Mouse (Mus musculus) gastrocnemius, postnatal 25 days (tissue): ENCODE data around the gene Gna13. TPM values are rescaled to one million over a fixed set of nuclear protein-coding genes. Genes with fewer than 3 reads are reported as not detected.
"Not testable (repeated sequence)": the region's sequence is repeated elsewhere in the genome, so short reads cannot be mapped to it uniquely, and the experiment has no call there.

ENCODE experiments used
- DNase-seq: peaks from one replicate; pipeline ENCODE4 v3.0.0; 2022
- long read RNA-seq, 2 experiments: library from polyadenylated mRNA; stranded (forward); transcript quantifications; one replicate each; pipeline ENCODE4 v2.0.0; 2021
- total RNA-seq, 2 experiments: library from RNA; stranded (reverse); gene quantifications; 1 replicate in 1 of 2; 2 replicates in 1 of 2; pipeline ENCODE4 v1.2.3; 2021

Gene Gna13
- total RNA-seq: 10 to 100 TPM; 24.2 to 25.3 TPM
- long read RNA-seq, experiment 1, full-length matches to known transcripts: 26 of 30 reads
- long read RNA-seq, experiment 1, partial matches to known transcripts: 1 of 30 reads
- long read RNA-seq, experiment 1, other reads (novel, unspliced or antisense): 3 of 30 reads
- long read RNA-seq, experiment 2, full-length matches to known transcripts: 21 of 24 reads
- long read RNA-seq, experiment 2, partial matches to known transcripts: 2 of 24 reads
- long read RNA-seq, experiment 2, other reads (novel, unspliced or antisense): 1 of 24 reads

- DNase-seq: peak; percentile 94
Measured at GRCm38 (mm10) chr11:109362463-109363190, at the start of gene Gna13. TSS of gene Gna13 (plus strand) at chr11:109362831.

- no peak for DNase-seq
Measured at GRCm38 (mm10) chr11:109316921-109317320, 45.7 kb upstream of the Gna13 start.

DNA sequence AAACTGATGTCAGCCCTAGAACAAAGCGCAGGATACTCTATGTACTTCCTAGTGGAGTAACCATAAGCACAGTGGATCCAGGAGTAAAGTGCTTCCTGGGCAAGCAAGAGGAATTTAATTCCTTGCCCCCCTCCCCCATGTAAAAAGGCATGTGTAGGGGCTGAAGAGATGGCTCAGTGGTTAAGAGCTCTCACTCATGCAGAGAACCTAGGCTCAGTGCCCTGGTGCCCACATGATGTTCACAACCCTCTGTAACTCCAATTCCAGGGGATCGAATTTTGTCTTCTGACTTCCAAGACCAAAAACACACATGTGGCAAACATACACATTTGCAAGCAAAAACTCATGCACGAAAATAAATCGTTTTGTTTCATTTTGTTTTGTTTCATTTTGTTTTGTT is 43.2 kb upstream of the Gna13 start:
- DNase-seq: no peak

GRCm38 (mm10) chr11:109319946-109320345 is 42.7 kb upstream of the Gna13 start:
- no peak for DNase-seq

GRCm38 (mm10) chr11:109320361-109320933 is 42.2 kb upstream of the Gna13 start:
- no peak for DNase-seq

- no peak for DNase-seq
Measured at GRCm38 (mm10) chr11:109326270-109326669, 36.4 kb upstream of the Gna13 start.

GRCm38 (mm10) chr11:109327381-109327780 is 35.2 kb upstream of the Gna13 start:
- DNase-seq: no peak

DNA sequence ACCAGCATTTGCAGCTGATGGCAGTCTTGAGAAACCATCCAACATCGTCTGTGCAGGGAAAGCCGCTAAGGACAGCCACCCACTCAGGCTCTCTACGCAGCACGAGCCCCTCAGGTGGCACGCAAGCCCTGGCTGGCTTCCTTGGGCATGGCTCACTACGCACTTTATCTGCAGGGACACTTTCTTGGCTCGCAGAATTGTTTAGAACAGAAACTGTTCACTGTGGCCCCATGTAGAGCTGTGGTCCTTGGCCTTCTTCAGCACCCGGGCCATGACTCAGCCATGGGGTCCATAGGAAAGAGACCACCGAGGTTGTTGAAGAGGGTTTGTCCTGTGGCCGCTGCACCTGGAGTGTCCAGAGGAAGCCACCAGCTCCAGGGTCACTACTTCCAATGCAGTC is 34.7 kb upstream of the Gna13 start:
- no peak for DNase-seq

GRCm38 (mm10) chr11:109329331-109329730 is 33.3 kb upstream of the Gna13 start:
- DNase-seq: no peak

GRCm38 (mm10) chr11:109330706-109331393 is 31.8 kb upstream of the Gna13 start:
- no peak for DNase-seq

GRCm38 (mm10) chr11:109331424-109331824 is 31.2 kb upstream of the Gna13 start:
- DNase-seq: peak; percentile 89

DNA sequence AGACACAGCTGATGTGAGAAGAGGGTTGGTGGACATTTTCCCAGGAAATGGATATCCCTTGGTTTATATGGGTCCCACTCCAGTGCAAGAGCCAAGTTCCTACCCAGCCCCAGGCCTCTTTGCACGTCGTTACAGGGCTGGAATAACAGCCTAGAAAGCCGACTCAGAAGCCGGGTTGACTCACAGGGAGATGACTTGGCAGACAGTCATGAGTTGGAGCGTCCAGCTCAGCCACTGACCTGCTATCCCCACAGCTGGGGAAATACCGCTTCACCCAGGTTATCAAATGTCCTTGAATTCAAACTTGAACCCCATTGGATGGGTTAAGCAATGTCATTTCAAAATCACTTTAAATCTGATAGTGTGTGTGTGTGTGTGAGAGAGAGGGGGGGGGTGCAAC is 29.9 kb upstream of the Gna13 start:
- DNase-seq: peak; percentile 64

GRCm38 (mm10) chr11:109334773-109335172 is 27.9 kb upstream of the Gna13 start:
- DNase-seq: no peak

DNA sequence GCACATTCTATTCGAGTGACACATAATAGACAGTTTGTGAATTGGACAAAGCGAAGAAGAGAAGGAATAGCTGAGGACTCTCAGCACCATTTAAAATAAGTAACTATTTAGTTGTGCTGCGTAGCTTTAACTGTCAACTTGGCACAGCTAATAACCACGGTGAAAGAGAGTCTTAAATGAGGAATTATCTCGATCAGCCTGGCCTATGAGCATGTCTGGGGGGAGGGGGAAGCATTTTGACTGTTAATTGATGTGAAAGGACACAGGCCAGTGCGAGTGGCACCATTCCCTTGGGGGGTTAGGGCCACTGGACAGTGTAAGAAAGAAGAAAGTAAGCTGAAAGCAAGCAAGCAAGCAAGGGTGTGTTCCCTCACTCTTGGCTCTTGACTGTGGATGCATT is 26.7 kb upstream of the Gna13 start:
- DNase-seq: no peak

DNA sequence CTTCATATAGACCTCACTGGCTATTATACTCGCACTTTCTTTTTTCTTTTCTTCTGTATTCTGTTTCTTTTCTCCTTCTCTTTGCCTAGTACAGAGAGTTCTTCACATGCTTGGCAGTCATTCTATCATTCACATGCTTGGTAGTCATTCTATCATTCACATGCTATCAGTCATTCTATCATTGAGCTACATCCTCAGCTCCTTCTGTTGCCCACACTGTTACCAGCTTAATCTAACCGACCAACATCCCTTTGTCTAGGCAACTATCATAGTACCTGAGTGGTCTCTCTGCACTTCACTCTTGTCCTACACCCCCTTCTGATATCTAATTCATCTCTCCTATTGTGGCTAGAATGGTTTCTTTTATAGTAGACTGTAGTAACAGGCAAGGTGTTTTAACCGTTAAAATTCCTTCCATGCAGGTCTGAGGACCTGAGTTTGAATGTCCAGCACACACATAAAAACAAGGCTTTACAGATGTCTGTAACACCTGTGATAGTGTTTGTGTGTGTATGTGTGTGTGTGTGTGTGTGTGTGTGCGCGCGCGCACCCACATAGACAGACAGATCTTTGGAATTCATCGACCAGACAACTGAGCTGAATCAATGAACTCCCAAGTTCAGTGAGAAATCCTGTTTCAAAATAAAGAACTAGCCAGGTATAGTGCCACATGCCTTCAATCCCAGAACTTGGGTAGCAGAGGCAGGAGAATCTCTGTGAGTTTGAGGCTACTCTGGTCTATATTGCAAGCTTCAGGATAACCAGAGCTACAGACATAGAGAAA is 23.3 kb upstream of the Gna13 start:
- no peak for DNase-seq

- no peak for DNase-seq
Measured at GRCm38 (mm10) chr11:109340541-109340940, 22.1 kb upstream of the Gna13 start.

DNA sequence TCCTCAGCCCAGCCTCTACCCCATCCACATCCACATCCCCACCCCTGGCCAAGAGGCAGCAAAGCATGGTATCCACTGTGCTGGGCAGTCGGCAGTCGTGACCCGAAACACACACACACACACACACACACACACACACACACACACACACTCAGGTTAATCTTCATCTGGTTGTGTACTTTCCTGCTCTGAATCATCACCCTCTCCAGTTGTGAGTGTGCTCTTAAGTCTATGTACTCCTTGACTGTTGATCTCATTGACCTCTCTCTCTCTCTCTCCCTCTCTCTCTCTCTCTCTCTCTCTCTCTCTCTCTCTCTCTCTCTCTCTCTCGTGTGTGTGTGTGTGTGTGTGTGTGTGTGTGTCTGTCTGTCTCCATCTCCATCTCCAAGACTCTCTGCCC is 20.0 kb upstream of the Gna13 start:
- DNase-seq: not testable (repeated sequence)

DNA sequence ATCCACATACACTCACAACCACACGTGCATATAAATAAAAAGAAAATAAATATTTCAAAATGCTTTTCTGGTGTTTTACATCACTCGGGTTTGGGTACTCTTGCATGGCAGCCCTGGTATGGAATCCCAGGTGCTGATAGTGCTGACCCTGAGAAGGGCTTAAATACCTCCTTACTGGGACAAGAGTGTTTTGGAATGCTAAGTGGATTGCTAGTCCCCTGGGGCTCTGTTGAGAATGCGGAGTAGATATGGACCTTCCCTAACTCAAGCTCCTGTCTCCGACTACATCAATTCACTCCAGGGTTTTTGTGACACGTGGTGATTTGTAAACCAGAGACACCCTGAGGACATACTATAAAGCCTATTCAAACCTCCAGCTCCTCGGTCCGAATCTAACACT is 19.1 kb upstream of the Gna13 start:
- DNase-seq: no peak

GRCm38 (mm10) chr11:109343991-109344599 is 18.5 kb upstream of the Gna13 start:
- DNase-seq: peak; percentile 33

GRCm38 (mm10) chr11:109347242-109347959 is 15.2 kb upstream of the Gna13 start:
- peak; percentile 86 for DNase-seq

DNA sequence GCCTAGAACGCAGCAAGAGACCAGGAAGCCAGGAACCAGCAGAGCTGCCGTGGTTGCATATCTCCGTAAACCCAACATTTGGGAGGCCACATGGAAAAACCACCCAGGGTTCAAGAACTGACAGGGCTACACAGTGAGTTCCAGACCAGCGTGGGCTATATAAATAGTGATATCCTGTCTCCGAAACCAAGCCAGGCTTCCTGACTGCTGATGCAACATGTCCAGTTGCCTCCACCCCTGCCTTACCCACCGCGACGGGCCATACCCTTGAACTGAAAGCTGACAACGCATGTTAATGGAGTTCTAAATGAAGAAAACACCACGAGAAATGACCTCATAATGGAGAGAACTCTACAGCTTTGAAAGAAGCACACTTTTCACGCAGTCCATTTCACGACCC is 14.2 kb upstream of the Gna13 start:
- no peak for DNase-seq
